In the genomic region with DNA sequence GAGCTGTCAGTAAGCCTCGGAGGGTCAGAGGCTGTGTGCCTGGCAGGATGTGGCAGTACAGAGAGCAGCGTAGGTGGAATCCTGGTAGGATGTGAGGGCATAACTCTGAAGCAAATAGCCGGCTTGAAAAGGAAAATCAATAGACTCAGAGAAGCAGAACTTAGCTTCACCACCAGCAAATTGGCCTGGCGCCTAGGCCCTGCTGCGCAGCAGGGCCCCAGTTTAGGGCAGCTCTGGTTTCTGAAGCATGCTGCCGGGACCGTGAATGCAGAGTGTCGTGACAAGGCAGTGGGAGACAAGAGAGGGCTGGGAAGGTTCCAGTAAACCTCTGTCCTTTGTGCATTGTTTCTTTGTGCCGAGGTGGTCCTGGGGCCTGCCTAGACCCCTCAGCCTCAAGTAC, we compare ENCODE assay signal across 13 mouse cellular contexts. TPM values are rescaled to one million over a fixed set of nuclear protein-coding genes. Genes with fewer than 3 reads are reported as not detected.
DNase-seq lines count a peak whose midpoint lies in the region; ATAC-seq and TF ChIP-seq lines count a peak whose summit lies in the region.
"Had no signal": no experiment of that assay in that cellular context is flagged by ENCODE, and none has a peak within 500 bp of the region (broad histone marks: within the 10 kb centered on the region; RNA-seq: fewer than 3 reads in every experiment).

No protein-coding gene starts in this region.

- H3K9me3 ChIP-seq in forebrain, embryonic 10.5 days: no peaks in the 10 kb centered on the region
- no peaks in the 10 kb centered on the region for H3K9me3 ChIP-seq in forebrain, postnatal 0 days (ENCODE audit: low read length)
- H3K9me3 ChIP-seq in hindbrain, embryonic 12.5 days (replicated peaks): no peaks in the 10 kb centered on the region
- no peaks in the 10 kb centered on the region for H3K9me3 ChIP-seq in hindbrain, embryonic 16.5 days (ENCODE audit: control insufficient read depth, low read length)
- no peaks in the 10 kb centered on the region for H3K9me3 ChIP-seq in limb, embryonic 13.5 days
- H3K9me3 ChIP-seq: lung, embryonic 15.5 days had no signal

- no peak for TF ChIP-seq CTCF in forebrain, postnatal 0 days (IDR thresholded peaks at IDR 0.05; ENCODE audit: low read depth)
- TF ChIP-seq CTCF in brain, embryonic 14.5 days (IDR thresholded peaks at IDR 0.05; ENCODE audit: borderline replicate concordance, extremely low read depth, insufficient read depth, insufficient read length): no peak

- peaks cover 47% of the 10 kb centered on the region for H3K4me1 ChIP-seq in forebrain, embryonic 10.5 days
- 0 out of 2 replicates have a peak, but pooled peaks cover 5% of the 10 kb centered on the region for H3K4me1 ChIP-seq in forebrain, postnatal 0 days (ENCODE audit: insufficient read depth)
- peaks cover 19% of the 10 kb centered on the region for H3K4me1 ChIP-seq in hindbrain, embryonic 12.5 days
- H3K4me1 ChIP-seq in hindbrain, embryonic 16.5 days (ENCODE audit: control insufficient read depth, insufficient read depth, low read depth, low read length): peaks cover 8% of the 10 kb centered on the region; the same call in 1 of the 2 replicates
- H3K4me1 ChIP-seq in limb, embryonic 13.5 days: peaks cover 48% of the 10 kb centered on the region

- no peak overlapping the region for H3K9ac ChIP-seq in forebrain, postnatal 0 days
- 0 out of 2 replicates have a peak overlapping the region, but pooled peaks have one; percentile 13 for H3K9ac ChIP-seq in hindbrain, embryonic 12.5 days
- H3K9ac ChIP-seq in hindbrain, embryonic 16.5 days (ENCODE audit: low read depth, low read length): no peak overlapping the region
- H3K9ac ChIP-seq in limb, embryonic 13.5 days: peak overlapping the region; percentile 27; the same call in 1 of the 2 replicates
- H3K9ac ChIP-seq: lung, embryonic 15.5 days had no signal

- H3K27ac ChIP-seq in forebrain, embryonic 10.5 days: peak overlapping the region; percentile 60
- H3K27ac ChIP-seq in forebrain, postnatal 0 days (ENCODE audit: low read depth, low read length): no peak overlapping the region
- peak overlapping the region; percentile 57 for H3K27ac ChIP-seq in hindbrain, embryonic 12.5 days
- H3K27ac ChIP-seq in hindbrain, embryonic 16.5 days (ENCODE audit: low read depth, low read length): no peak overlapping the region
- peak overlapping the region; percentile 94 for H3K27ac ChIP-seq in limb, embryonic 13.5 days
- H3K27ac ChIP-seq: lung, embryonic 15.5 days had no signal

- 0 out of 2 replicates have a peak, but pooled peaks cover 3% of the 10 kb centered on the region for H3K27me3 ChIP-seq in forebrain, embryonic 10.5 days (ENCODE audit: poor library complexity, severe bottlenecking)
- H3K27me3 ChIP-seq in forebrain, postnatal 0 days (ENCODE audit: insufficient read depth, low read length): no peaks in the 10 kb centered on the region
- no peaks in the 10 kb centered on the region for H3K27me3 ChIP-seq in hindbrain, embryonic 12.5 days
- H3K27me3 ChIP-seq in hindbrain, embryonic 16.5 days (replicated peaks; ENCODE audit: control insufficient read depth, insufficient read depth, low read length): no peaks in the 10 kb centered on the region; the same call in 1 of the 2 replicates
- no peaks in the 10 kb centered on the region for H3K27me3 ChIP-seq in limb, embryonic 13.5 days
- H3K27me3 ChIP-seq: lung, embryonic 15.5 days had no signal

- no peak overlapping the region for H3K4me2 ChIP-seq in forebrain, postnatal 0 days (ENCODE audit: low read depth)
- H3K4me2 ChIP-seq in hindbrain, embryonic 12.5 days (replicated peaks): no peak overlapping the region
- H3K4me2 ChIP-seq in hindbrain, embryonic 16.5 days (ENCODE audit: low read length): no peak overlapping the region
- peak overlapping the region; percentile 25 for H3K4me2 ChIP-seq in limb, embryonic 13.5 days (replicated peaks)
- H3K4me2 ChIP-seq: lung, embryonic 15.5 days had no signal

- no peak for ATAC-seq in forebrain, postnatal 0 days
- no peak for ATAC-seq in hindbrain, embryonic 12.5 days (ENCODE audit: low FRiP score)
- no peak for ATAC-seq in hindbrain, embryonic 16.5 days
- ATAC-seq in limb, embryonic 13.5 days (ENCODE audit: low FRiP score, low read depth): no peak
- no peak for ATAC-seq in erythroid progenitor cell, adult 5-6 weeks (replicated peaks; ENCODE audit: low FRiP score, poor library complexity, severe bottlenecking)

- TF ChIP-seq POLR2A in brain, embryonic 14.5 days (IDR thresholded peaks at IDR 0.05; ENCODE audit: borderline replicate concordance, extremely low read depth, insufficient read depth, insufficient read length, poor library complexity, severe bottlenecking): no peak

- no peaks in the 10 kb centered on the region for H3K36me3 ChIP-seq in forebrain, embryonic 10.5 days (replicated peaks)
- no peaks in the 10 kb centered on the region for H3K36me3 ChIP-seq in forebrain, postnatal 0 days (ENCODE audit: insufficient read depth)
- H3K36me3 ChIP-seq in hindbrain, embryonic 12.5 days: no peaks in the 10 kb centered on the region
- no peaks in the 10 kb centered on the region for H3K36me3 ChIP-seq in hindbrain, embryonic 16.5 days (ENCODE audit: control insufficient read depth, insufficient read depth, low read length)
- H3K36me3 ChIP-seq in limb, embryonic 13.5 days: no peaks in the 10 kb centered on the region
- H3K36me3 ChIP-seq: lung, embryonic 15.5 days had no signal

- H3K4me3 ChIP-seq in forebrain, embryonic 10.5 days: no peak overlapping the region
- H3K4me3 ChIP-seq in forebrain, postnatal 0 days (ENCODE audit: low read depth, low read length): no peak overlapping the region
- H3K4me3 ChIP-seq in hindbrain, embryonic 12.5 days: no peak overlapping the region
- no peak overlapping the region for H3K4me3 ChIP-seq in hindbrain, embryonic 16.5 days (ENCODE audit: low read length)
- H3K4me3 ChIP-seq in limb, embryonic 13.5 days: no peak overlapping the region
- H3K4me3 ChIP-seq: lung, embryonic 15.5 days had no signal

- WGBS in forebrain, embryonic 10.5 days: 57% methylated on average over 9 of the region's 9 CpGs
- WGBS in forebrain, postnatal 0 days: 32% methylated on average over 9 of the region's 9 CpGs
- WGBS in hindbrain, embryonic 12.5 days: 52% methylated on average over 9 of the region's 9 CpGs
- WGBS in hindbrain, embryonic 16.5 days: 40% methylated on average over 9 of the region's 9 CpGs
- WGBS in limb, embryonic 13.5 days: 43% methylated on average over 9 of the region's 9 CpGs

- DNase-seq in forebrain, embryonic 10.5 days (ENCODE audit: extremely low spot score, low spot score): no peak
- DNase-seq in forebrain, postnatal 0 days: no peak
- peak; percentile 68 for DNase-seq in brain, embryonic 14.5 days (ENCODE audit: low read depth)
- DNase-seq in adrenal gland, adult (ENCODE audit: inconsistent age in 2 of 2, low spot score in 1 of 2): no peak
- DNase-seq: adrenal gland, postnatal 10 days; cerebellum, adult 9-11 months; kidney, adult 11 months; layer of hippocampus, postnatal 36 days had no signal

RNA-seq across cellular contexts. Expression of a gene that starts 20.6 kb away (rescaled TPM):
- 9.7 and 9.9 TPM in 2 replicates for polyA plus RNA-seq in forebrain, embryonic 10.5 days (2016; fragmentation: Nextera tagmentation; extraction: Ambion mirVana)
- 16.8 and 19.5 TPM in 2 replicates for total RNA-seq in forebrain, postnatal 0 days (2014; rRNA removed)
- polyA plus RNA-seq in forebrain, postnatal 0 days (2015; fragmentation: Nextera tagmentation; extraction: Ambion mirVana): 15.9 and 16.0 TPM in 2 replicates
- 12.5 and 13.5 TPM in 2 replicates for polyA plus RNA-seq in hindbrain, embryonic 12.5 days (2016; fragmentation: Nextera tagmentation; extraction: Ambion mirVana)
- 14.9 and 17.7 TPM in 2 replicates for polyA plus RNA-seq in hindbrain, embryonic 16.5 days (2015; fragmentation: Nextera tagmentation; extraction: Ambion mirVana)
- 23.6 and 25.6 TPM in 2 replicates for polyA plus RNA-seq in brain, embryonic 14.5 days (2012; rRNA removed)
- 11.5 and 11.7 TPM in 2 replicates for polyA plus RNA-seq in limb, embryonic 13.5 days (2015; fragmentation: Nextera tagmentation; extraction: Ambion mirVana)
- total RNA-seq in erythroid progenitor cell, adult 5-6 weeks (2015; ENCODE audit: low replicate concordance): 2.2 and 5.4 TPM in 2 replicates
- total RNA-seq in erythroid progenitor cell, adult 5-6 weeks (2017; ENCODE audit: low replicate concordance): 2.5 and 2.6 TPM in 2 replicates

RNA-seq across cellular contexts. Expression of a gene that starts 43.8 kb away (rescaled TPM):
- polyA plus RNA-seq in forebrain, embryonic 10.5 days (2016; fragmentation: Nextera tagmentation; extraction: Ambion mirVana): 98.9 and 104 TPM in 2 replicates
- 14.6 and 18.6 TPM in 2 replicates for total RNA-seq in forebrain, postnatal 0 days (2014; rRNA removed)
- 42.3 and 49.1 TPM in 2 replicates for polyA plus RNA-seq in forebrain, postnatal 0 days (2015; fragmentation: Nextera tagmentation; extraction: Ambion mirVana)
- 63.2 and 71.0 TPM in 2 replicates for polyA plus RNA-seq in hindbrain, embryonic 12.5 days (2016; fragmentation: Nextera tagmentation; extraction: Ambion mirVana)
- 43.2 and 46.6 TPM in 2 replicates for polyA plus RNA-seq in hindbrain, embryonic 16.5 days (2015; fragmentation: Nextera tagmentation; extraction: Ambion mirVana)
- 72.0 and 86.6 TPM in 2 replicates for polyA plus RNA-seq in brain, embryonic 14.5 days (2012; rRNA removed)
- 70.6 and 72.2 TPM in 2 replicates for polyA plus RNA-seq in limb, embryonic 13.5 days (2015; fragmentation: Nextera tagmentation; extraction: Ambion mirVana)
- total RNA-seq in erythroid progenitor cell, adult 5-6 weeks (2015; ENCODE audit: low replicate concordance): 69.2 and 88.4 TPM in 2 replicates
- total RNA-seq in erythroid progenitor cell, adult 5-6 weeks (2017; ENCODE audit: low replicate concordance): 9.1 and 9.5 TPM in 2 replicates

Comparison
In these comparisons a context has a peak if more than half of its experiments do, and no peak if none do; other contexts are left out.
1. H3K27ac ChIP-seq: peak in forebrain, embryonic 10.5 days (single experiment), hindbrain, embryonic 12.5 days (single experiment) and limb, embryonic 13.5 days (single experiment); none in forebrain, postnatal 0 days (single experiment) and hindbrain, embryonic 16.5 days (single experiment).
2. H3K9ac ChIP-seq: peak in hindbrain, embryonic 12.5 days (single experiment) and limb, embryonic 13.5 days (single experiment); none in forebrain, postnatal 0 days (single experiment) and hindbrain, embryonic 16.5 days (single experiment).